Comparison of ENCODE assay signal across 9 mouse cellular contexts in genomic region chr3:138645320-138645719, GRCm38 (mm10).
DNase-seq lines count a peak whose midpoint lies in the region; ATAC-seq and TF ChIP-seq lines count a peak whose summit lies in the region.
"Had no signal": no experiment of that assay in that cellular context is flagged by ENCODE, and none has a peak within 500 bp of the region (broad histone marks: within the 10 kb centered on the region; RNA-seq: fewer than 3 reads in every experiment).

No protein-coding gene starts in this region.

- no peak overlapping the region for H3K9ac ChIP-seq in forebrain, postnatal 0 days
- H3K9ac ChIP-seq in hindbrain, embryonic 13.5 days, result no peak overlapping the region
- no peak overlapping the region for H3K9ac ChIP-seq in midbrain, postnatal 0 days (replicated peaks; ENCODE audit: low read length, poor library complexity, severe bottlenecking)

- intact Hi-C loops in left cerebral cortex, postnatal 36 days (cut with DNase I), result loop anchor here (5.0 kb wide), 2 partner anchors 97 to 257 kb away; partner anchors contain the start of gene Tspan5

- H3K4me3 ChIP-seq in cerebellum, adult 2 months (replicated peaks; ENCODE audit: insufficient read depth, low read depth, low read length), result no peak overlapping the region
- H3K4me3 ChIP-seq in forebrain, postnatal 0 days (ENCODE audit: low read depth, low read length), result no peak overlapping the region
- H3K4me3 ChIP-seq in hindbrain, embryonic 13.5 days, result no peak overlapping the region
- no peak overlapping the region for H3K4me3 ChIP-seq in midbrain, postnatal 0 days (ENCODE audit: low read depth, low read length)
- H3K4me3 ChIP-seq: megakaryocyte, embryonic 14.5 days had no signal

- TF ChIP-seq POLR2A in cerebellum, adult 2 months (IDR thresholded peaks at IDR 0.05; ENCODE audit: borderline replicate concordance, insufficient read depth, low read length), result no peak

- H3K9me3 ChIP-seq in forebrain, postnatal 0 days (ENCODE audit: low read length), result no peaks in the 10 kb centered on the region
- 0 out of 2 replicates have a peak, but pooled peaks cover 5% of the 10 kb centered on the region for H3K9me3 ChIP-seq in hindbrain, embryonic 13.5 days
- H3K9me3 ChIP-seq in midbrain, postnatal 0 days (ENCODE audit: low read length), result no peaks in the 10 kb centered on the region

- no peak for TF ChIP-seq CTCF in cerebellum, adult 2 months (IDR thresholded peaks at IDR 0.05; ENCODE audit: borderline replicate concordance, insufficient read depth, low read depth, low read length)
- TF ChIP-seq CTCF in forebrain, postnatal 0 days (IDR thresholded peaks at IDR 0.05; ENCODE audit: low read depth), result no peak
- TF ChIP-seq CTCF in midbrain, postnatal 0 days (IDR thresholded peaks at IDR 0.05), result peak; percentile 33; the same call in 1 of the 2 replicates

- WGBS in cerebellum, adult 2 months, result 19% methylated on average over 3 of the region's 3 CpGs
- 13% methylated on average over 3 of the region's 3 CpGs for WGBS in forebrain, postnatal 0 days
- 19% methylated on average over 3 of the region's 3 CpGs for WGBS in hindbrain, embryonic 13.5 days
- WGBS in midbrain, postnatal 0 days, result 12% methylated on average over 3 of the region's 3 CpGs

- no peaks in the 10 kb centered on the region for H3K4me1 ChIP-seq in cerebellum, adult 2 months (ENCODE audit: control insufficient read depth, insufficient read depth, low read length)
- H3K4me1 ChIP-seq in forebrain, postnatal 0 days (ENCODE audit: insufficient read depth), result peaks cover 6% of the 10 kb centered on the region
- H3K4me1 ChIP-seq in hindbrain, embryonic 13.5 days (replicated peaks), result peaks cover 22% of the 10 kb centered on the region
- no peaks in the 10 kb centered on the region for H3K4me1 ChIP-seq in midbrain, postnatal 0 days (ENCODE audit: insufficient read depth, low read length)
- H3K4me1 ChIP-seq: megakaryocyte, embryonic 14.5 days had no signal

- H3K36me3 ChIP-seq in forebrain, postnatal 0 days (ENCODE audit: insufficient read depth), result no peaks in the 10 kb centered on the region
- H3K36me3 ChIP-seq in hindbrain, embryonic 13.5 days, result no peaks in the 10 kb centered on the region
- H3K36me3 ChIP-seq in midbrain, postnatal 0 days (ENCODE audit: insufficient read depth, low read length), result no peaks in the 10 kb centered on the region

- no peaks in the 10 kb centered on the region for H3K27me3 ChIP-seq in cerebellum, adult 2 months (ENCODE audit: control insufficient read depth, insufficient read depth, low read length)
- H3K27me3 ChIP-seq in forebrain, postnatal 0 days (ENCODE audit: insufficient read depth, low read length), result no peaks in the 10 kb centered on the region
- H3K27me3 ChIP-seq in hindbrain, embryonic 13.5 days, result no peaks in the 10 kb centered on the region
- H3K27me3 ChIP-seq in midbrain, postnatal 0 days (ENCODE audit: insufficient read depth, low read length), result no peaks in the 10 kb centered on the region

- H3K4me2 ChIP-seq in forebrain, postnatal 0 days (ENCODE audit: low read depth), result no peak overlapping the region
- H3K4me2 ChIP-seq in hindbrain, embryonic 13.5 days, result no peak overlapping the region; the same call in 1 of the 2 replicates
- H3K4me2 ChIP-seq in midbrain, postnatal 0 days (ENCODE audit: low read depth, low read length, poor library complexity, severe bottlenecking), result no peak overlapping the region

- ATAC-seq in frontal cortex, adult (ENCODE audit: low TSS enrichment), result peak; percentile 60
- peak; percentile 25 for ATAC-seq in forebrain, postnatal 0 days
- no peak for ATAC-seq in hindbrain, embryonic 13.5 days (ENCODE audit: low FRiP score)
- no peak for ATAC-seq in midbrain, postnatal 0 days (ENCODE audit: low FRiP score)
- no peak for ATAC-seq in erythroid progenitor cell, adult 5-6 weeks (replicated peaks; ENCODE audit: low FRiP score, poor library complexity, severe bottlenecking)

- no peak for DNase-seq in frontal cortex, postnatal 14 days (ENCODE audit: low spot score in 2 of 2)
- DNase-seq in cerebellum, adult 2 months, result peak; percentile 36 to 55
- DNase-seq in forebrain, postnatal 0 days, result peak; percentile 47
- DNase-seq in left cerebral cortex, postnatal 36 days (ENCODE audit: low spot score in 2 of 2), result peak; percentile 46 to 59
- DNase-seq in midbrain, postnatal 0 days (ENCODE audit: low spot score), result peak; percentile 73

- no peak overlapping the region for H3K27ac ChIP-seq in cerebellum, adult 2 months (ENCODE audit: insufficient read depth, low read length)
- no peak overlapping the region for H3K27ac ChIP-seq in forebrain, postnatal 0 days (ENCODE audit: low read depth, low read length)
- H3K27ac ChIP-seq in hindbrain, embryonic 13.5 days, result peak overlapping the region; percentile 52
- no peak overlapping the region for H3K27ac ChIP-seq in midbrain, postnatal 0 days (ENCODE audit: low read depth, low read length)

Comparison
In these comparisons a context has a peak if more than half of its experiments do, and no peak if none do; other contexts are left out.
1. ATAC-seq: peak in frontal cortex, adult (single experiment) and forebrain, postnatal 0 days (single experiment); none in hindbrain, embryonic 13.5 days (single experiment), midbrain, postnatal 0 days (single experiment) and erythroid progenitor cell, adult 5-6 weeks (single experiment).
2. DNase-seq: peak in cerebellum, adult 2 months (2 of 2), forebrain, postnatal 0 days (single experiment), left cerebral cortex, postnatal 36 days (2 of 2) and midbrain, postnatal 0 days (single experiment); none in frontal cortex, postnatal 14 days (0 of 2).